Mouse (Mus musculus): ENCODE data around the gene Itgal.

DNA sequence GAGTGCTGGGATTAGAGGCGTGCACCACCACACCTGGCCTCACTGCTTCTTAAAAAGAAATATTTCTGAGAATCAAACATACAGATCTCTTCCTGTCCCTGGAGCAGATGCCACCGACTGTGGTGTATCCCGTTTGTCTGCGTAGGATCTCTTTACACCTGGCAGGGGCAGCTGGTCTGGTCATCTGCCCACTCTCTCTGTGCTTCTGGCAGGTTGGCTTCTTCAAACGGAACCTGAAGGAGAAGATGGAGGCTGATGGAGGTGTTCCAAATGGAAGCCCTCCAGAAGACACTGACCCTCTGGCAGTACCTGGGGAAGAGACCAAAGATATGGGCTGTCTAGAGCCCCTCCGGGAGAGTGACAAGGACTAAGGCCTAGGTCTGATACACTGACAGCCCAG lies 37.2 kb downstream of the Itgal start:
- TF ChIP-seq CTCF (IDR thresholded peaks at IDR 0.05; ENCODE audit: low read depth) (no peak), EP300 (IDR thresholded peaks at IDR 0.05; ENCODE audit: low read depth) (no peak)
